Mouse (Mus musculus) urinary bladder, adult 2 months (tissue): ENCODE results near the gene Kcnh5. TPM values are rescaled to one million over a fixed set of nuclear protein-coding genes. Genes with fewer than 3 reads are reported as not detected.

Experiments
- DNase-seq: peaks from one replicate; pipeline ENCODE4 v3.0.0; 2022; ENCODE audit warnings: low spot score
- polyA plus RNA-seq: library from polyadenylated mRNA; depleted of rRNA; stranded (reverse); fragments of >200 nt; gene quantifications from 2 replicates; pipeline ENCODE4 v1.2.3, GENCODE M21; 2012; rRNA removed

The Kcnh5 gene
- polyA plus RNA-seq, 1 experiment: 0.01 TPM

DNA sequence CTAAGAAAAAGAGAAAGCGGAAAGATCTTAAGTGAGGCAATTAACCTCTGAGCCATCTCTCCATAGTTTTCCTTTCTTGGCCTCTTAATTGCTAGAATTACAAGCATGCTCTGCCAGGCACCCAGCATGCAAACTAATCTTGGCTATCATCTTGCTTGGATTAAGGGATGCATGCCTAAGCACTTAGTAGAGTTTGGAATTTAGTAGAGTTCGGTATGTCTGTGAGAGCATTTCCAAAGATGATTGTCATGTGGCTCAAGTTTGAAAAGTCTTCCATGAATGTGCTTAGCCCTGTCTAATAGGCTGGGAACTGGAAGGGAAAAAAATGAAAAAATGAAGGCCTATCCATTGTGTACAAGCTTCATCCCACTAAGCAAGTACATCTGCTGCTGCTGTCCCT, 224.5 kb downstream of the Kcnh5 start:
- no peak for DNase-seq

DNA sequence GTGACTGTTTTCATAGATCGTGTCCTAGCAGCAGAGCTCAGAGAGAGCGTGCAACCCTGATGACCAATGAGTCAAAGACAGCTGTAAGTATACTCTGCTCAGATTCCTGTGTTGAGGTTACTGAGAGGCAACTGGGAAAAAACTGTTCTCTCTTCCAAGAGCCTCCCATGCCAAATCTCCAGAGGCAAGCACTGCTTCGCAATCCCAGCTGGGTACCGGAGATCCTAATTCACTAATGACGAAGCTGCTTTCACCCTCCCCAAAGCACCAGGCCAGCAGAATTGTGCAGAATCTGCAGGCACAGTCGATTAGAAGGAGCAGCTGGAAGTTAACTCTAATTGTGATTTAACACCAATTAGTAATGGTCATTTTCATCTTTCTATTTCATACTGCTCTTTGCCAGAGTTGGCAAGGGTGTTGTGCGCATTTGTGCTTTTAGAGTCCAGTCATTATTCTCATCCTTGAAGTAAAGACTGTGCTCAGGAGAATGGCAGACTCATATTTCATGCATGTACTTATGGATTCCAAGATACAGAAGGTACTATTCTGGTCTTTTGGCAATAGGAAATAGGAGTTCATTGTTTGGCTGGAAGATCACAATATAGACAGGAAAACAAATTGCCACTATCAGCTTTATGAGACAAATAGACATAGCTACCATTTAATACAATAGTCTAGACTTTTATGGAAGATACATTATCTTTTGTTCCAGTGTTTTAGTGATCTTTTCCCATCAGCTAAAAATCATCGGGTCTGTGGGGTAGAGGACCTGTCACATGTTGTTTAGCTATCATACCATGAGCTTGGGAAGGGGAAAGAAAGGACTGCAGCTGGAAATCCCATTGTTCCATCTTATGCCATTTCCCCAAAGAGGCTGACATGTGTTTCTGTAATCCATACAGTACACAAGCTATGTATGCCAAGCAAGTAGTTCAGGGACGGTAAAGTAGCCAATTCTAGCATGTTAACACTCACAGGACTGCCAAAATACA, 225.7 kb downstream of the Kcnh5 start:
- no peak for DNase-seq

DNA sequence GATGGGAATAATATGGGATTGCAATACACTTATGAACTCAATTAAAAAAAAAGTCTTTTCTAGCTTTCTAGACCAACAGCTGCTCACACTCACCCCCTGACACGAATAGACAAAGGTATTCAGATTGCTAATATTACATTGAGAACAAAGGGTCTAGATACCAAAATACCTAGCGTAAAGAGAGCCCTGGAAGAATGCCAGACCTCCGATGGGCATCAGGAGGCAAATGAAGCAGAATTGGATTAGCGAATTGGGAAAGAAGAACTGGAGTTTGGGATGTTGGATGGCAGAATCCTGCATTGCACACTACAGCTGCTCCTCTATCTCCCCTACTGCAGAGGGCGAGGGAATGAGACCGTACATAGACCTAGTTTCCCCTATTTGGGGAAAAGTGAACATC, 275.8 kb downstream of the Kcnh5 start:
- DNase-seq: no peak

DNA sequence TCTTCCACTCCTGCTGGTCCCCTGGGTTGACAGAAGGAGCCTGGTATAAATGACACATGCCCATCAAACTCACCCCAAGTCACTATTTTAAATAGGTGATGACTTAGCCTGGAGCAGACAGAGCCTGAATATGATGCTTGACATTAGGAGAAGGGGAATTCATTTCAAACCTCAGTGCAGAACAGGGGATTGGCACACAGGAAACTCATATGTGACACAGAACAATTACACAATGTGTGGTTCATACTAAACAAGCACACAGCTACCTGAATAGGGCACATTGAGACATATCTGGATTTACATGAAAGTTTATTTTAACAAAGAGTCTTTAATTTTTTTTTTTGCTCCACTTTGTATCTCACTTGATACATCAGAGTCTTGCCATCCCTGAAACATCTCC, 276.4 kb downstream of the Kcnh5 start:
- DNase-seq: no peak

DNA sequence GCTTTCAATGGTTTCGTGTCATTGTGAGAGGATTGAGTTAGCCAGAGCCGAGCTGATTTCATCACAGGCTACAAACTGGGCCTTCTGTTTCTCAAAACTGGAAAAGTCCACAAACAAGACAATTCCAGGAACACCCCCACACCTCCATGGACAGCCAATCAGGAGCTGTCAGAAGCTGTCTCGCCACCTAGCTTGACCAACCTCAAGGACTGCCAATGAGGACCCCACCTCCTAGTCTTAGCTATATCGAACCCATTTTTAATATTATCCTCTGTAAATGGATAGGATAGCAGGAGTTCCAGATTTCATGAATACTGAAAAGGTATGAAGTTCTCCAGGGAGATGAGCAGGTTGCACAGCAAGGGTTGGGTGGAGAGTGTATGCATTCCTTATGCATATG, 278.1 kb downstream of the Kcnh5 start:
- DNase-seq: no peak

DNA sequence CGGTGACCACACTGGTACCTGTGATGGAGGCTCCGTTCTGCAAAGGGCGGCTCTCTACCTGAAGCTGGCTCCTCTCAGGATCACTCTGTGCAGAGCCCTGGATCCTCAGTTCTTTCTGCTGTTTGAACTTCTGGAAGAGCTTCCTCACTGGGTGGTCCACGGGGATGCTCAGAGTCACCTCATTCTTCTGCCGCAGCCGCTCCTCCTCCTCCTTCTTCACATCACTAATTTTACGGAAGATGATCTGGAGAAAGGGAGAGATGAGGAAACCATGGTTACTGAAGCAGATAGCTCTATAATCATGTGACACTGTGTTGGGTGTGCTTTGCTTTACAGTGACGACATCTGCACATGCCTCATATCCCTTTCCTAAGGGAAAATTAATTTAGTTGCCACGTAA, 278.9 kb downstream of the Kcnh5 start:
- DNase-seq: no peak

DNA sequence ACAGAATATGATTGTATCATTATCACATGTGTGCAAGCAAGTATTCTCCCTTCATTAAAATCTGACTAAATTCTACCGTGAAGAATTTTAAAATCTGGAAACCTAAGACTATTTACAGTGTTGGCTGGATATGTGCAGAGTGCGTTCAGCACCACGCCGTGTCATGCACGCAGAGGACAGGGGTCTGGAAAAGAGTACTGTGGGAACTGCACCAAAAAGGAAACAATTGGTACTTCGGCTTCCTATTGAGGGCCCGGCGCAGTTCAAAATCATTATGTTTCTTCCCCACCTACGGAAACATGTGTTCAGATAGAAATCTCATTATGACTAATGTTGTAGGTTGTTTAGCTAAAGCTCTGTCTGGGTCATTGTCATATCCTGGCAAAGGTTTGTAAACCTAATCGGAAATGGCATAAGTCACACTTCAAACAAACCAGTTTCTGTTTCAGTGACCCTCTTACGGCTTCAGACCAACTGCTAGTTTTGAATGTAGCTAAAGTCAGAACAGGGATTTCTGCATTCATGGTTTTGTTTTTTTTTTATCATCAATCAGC, 282.2 kb downstream of the Kcnh5 start:
- no peak for DNase-seq

DNA sequence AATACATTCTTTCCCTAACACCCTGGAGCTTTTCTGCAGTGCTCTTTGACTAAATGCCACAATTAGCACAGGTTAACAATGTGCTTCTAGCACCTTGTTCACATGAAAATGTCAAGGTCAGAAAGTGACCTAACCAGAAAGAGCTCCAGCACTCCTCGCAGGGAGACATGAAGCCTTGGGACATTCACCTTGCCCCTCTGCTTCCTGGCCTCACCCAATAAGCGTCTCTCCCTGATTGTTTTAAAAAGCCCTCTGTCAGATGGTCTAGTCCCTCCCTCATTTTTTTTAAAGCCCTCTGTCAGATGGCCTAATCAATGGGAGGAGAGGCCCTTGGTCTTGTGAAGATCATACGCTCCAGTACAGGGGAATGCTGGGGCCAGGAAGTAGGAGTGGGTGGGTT, 287.7 kb downstream of the Kcnh5 start:
- no peak for DNase-seq

DNA sequence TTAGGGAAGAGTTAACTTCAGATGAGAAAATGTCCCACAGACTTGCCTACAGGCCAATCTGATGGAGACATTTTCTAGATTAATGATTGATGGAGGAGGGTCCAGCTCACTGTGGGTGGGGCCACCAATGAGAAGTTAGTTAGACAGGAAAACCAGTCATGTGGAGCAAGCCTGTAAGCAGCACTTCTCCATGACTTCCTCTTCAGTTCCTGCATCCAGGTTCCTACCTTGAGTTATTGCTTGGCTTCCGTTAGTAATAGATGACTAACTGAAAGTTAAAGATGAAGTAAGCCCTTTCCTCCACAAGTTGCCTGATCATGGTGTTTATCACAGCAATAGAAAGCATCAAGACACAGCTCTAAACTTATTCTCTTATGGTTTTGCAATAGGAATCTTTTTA, 290.1 kb downstream of the Kcnh5 start:
- no peak for DNase-seq

DNA sequence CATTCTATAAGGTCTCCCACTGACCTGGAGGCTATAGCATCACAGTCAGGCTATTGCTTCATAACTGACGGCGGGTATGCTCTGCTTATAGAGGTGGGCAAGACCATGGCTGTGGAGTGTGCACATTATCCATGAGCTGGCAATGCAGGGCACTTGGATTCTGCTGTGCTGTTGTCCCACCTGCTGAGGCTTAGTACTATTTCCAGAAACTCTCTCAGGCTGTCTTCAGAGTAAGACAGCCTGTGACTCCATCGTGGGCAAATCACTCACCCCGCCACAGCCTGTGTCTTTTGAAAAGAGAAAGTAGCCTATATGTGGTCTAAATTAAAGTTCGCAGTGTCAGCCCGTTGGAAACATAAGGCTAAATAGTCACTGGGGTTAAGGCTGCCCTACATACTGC, 295.8 kb downstream of the Kcnh5 start:
- no peak for DNase-seq

DNA sequence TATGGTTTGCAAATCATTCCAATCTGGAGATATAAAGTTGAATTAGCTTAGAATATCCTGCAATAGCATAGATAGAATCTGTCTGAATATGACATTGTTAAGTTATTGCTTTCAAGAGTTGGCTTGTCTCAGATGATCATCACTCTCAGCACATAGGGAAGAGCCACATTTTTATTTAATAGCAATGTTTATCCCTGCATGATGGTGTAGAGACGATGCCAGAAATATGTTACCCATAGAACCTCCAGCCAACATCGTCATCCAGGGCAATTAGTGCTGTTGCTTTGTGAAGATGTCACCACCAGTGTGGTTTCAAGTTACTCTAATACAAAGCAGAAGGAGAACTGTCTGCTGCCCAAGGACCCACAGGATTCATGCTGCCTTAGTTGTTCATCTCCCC, 321.5 kb downstream of the Kcnh5 start:
- DNase-seq: no peak

DNA sequence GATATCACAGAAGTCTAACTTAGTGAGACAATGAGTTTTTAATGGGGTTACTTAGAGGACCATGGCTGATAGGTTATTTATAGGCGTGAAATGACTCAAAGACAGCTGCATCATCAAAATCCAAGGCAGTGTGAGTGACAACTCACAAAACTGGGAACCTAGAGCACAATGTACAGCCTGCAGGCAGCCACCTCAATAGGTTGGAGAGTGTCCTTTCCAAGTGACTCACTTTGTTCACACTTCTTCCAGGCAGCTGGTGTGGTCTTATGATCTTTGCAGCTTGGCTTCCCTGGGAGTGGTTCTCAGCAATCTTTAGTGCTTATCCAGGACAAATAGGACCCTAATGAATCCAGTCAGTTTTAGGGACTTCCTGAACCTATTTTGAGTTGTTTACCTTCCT, 322.9 kb downstream of the Kcnh5 start:
- no peak for DNase-seq

DNA sequence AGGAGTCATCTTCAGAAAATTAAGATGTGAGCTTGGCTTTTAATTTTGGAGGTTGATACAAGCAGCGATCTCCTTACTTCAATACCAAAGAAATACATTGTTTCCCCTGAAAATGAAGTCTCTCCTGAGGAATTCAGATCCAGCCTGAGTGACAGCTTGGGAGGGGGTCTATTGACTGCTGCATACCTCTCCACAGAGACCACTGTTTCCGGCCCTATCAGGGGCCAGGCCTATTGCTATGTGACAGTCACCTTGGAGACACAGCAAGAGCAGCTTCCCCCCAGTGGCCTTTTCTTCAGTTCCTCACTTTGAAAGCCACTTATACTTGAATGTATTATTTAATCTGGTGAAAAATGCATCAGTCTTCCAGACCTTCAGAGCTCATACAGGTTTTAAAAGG, 326.8 kb downstream of the Kcnh5 start:
- no peak for DNase-seq

DNA sequence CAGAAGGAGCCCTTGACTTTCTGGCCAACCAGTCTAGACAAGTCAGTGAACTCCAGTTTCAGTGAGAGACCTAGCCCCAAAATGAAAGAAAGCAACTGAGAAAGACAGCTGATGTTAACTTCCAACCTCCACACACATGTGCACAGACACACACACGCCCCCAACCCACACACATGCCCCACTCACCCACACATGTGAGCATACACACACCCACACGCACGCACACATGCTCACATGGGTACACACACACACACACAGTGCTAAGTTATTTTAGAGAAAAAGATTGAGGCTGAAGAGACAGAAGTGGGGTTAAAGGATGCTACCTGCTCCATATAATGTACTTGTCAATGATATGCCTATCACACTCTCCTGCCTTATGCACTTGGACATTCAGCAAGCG, 327.2 kb downstream of the Kcnh5 start:
- no peak for DNase-seq

DNA sequence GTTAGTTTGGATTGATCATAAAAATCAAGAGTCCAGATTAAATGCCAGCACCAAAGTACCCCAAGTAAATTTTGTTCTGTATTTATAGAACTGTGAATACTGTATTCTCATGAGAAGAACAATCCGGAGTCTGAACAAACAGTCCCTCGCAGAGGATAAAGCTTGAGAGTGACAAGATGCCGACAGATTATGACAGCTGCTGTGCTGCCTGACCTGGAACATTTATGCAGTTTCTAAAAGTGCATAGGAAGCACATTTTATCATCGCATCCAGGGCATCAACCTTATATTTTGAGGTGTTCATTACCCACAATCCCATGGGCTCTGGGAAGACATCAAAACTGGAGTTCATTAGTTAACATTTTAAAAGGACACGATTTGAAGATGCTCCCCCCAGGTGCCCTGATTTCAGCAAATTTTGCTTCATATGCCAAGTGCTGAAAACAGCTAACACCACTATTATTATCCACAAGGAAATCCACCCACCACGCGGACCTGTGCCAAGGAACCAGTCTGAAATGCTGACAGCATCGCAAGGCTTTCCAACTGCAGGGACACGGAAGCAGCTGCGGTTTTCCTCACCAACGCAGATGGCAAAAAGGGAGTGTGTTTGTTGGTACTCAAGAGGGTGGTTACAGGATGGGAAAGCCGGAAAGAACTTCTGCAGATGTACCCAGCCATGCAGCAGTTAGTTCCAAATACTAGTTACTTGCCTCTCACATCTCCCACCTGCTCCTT, 328.4 kb downstream of the Kcnh5 start:
- DNase-seq: no peak

Other genes starting within 250 kb of the Kcnh5 start
- gene Rhoj, start 131.0 kb upstream of the Kcnh5 start, polyA plus RNA-seq: 109 and 121 TPM in 2 replicates
- not detected in 2 replicates for gene Gphb5, start 239.4 kb upstream of the Kcnh5 start, polyA plus RNA-seq